Mouse (Mus musculus) layer of hippocampus, adult 8-10 months (tissue): ENCODE data around the gene Ldhal6b. TPM values are rescaled to one million over a fixed set of nuclear protein-coding genes. Genes with fewer than 3 reads are reported as not detected.
A peak's percentile ranks its signal among the peaks of the same experiment; 100 is the strongest.

Experiments
- DNase-seq, 2 experiments: peaks; one replicate each; pipeline ENCODE4 v3.0.0; 2022; ENCODE audit warnings: low spot score in 2 of 2
- total RNA-seq, 4 experiments: library from RNA; stranded (reverse); gene quantifications; 2 replicates each; pipeline ENCODE4 v1.2.4; 2022

Ldhal6b gene
- total RNA-seq, 4 experiments from 2014 or later: 1.5 to 2.0 (median 1.8) TPM

DNA sequence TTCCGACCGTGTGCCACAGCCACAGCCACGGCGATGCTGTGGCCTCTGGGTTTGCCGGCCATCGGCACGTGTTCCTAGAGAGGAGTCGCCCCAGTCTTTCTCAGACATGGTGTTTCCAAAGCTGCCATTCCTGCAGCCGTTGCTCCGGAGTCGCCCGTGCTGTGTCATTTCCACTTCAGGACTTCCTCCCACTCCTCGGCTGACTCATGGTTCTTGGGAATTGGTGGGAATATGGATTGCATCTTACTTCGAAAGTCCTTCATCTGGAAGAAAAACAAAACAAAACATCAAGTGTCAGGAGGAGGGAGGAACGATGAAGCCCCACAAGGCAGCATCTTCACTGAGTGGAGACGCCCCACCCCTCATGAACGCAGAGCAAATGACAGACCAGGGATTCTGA lies 7.4 kb downstream of the Ldhal6b start:
- no peak for DNase-seq

DNA sequence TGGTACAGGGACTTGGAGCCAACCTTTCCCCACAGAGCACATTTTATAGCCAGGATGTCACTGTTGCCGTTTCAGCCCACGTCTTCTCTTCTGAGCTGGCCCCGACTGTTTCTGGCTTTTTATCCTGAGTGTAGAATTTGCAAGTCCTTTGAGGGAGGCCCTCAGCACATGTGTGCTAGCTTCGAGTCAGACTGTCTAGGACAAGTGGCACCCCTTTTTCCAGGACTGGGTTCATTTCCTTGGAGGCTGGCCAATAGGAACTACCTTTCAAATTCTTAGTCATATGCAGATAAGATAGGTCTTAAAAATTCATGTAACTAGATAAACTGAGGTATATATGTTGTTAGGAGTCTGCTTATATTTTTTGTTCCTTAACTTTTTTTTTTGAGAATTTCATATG lies 8.2 kb downstream of the Ldhal6b start:
- DNase-seq: no peak

DNA sequence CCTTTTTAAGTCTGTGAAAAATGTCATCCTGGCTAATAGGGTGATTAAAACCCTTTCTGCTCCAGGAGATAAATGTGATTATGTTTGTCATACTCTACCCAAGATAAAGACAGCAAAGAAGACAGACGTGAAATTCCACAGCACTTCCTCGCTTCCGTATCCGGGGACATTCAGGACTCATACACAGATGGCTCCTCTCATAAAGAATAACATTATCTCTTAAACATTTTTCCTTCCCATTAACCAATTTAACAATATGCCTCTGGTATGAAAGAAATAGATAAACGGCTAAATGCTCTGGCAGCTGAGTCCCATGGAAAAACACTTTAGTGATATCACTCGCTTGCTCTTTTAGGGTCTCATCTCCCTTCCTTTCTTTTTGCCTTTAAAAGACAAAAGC lies 11.5 kb downstream of the Ldhal6b start:
- no peak for DNase-seq

DNA sequence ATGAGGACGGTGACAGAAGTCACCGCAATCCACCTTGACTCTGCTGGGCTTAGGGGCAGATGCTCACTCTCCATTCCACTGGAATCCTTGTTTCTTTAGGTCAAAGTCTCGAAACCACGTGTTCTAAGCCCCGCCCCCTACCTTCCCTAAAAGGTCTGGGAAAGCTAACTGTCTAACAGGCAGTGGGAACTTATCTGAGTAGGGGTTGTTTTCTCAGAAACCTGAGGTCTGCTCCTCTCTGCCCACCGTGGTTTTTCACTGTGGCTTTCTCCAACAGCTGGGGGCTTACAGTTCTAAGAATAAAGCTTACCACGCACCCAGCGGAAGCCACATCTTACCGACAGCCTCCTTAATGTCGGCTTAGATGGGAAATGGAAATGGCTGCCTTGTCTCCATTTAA lies 12.0 kb downstream of the Ldhal6b start:
- DNase-seq: no peak

DNA sequence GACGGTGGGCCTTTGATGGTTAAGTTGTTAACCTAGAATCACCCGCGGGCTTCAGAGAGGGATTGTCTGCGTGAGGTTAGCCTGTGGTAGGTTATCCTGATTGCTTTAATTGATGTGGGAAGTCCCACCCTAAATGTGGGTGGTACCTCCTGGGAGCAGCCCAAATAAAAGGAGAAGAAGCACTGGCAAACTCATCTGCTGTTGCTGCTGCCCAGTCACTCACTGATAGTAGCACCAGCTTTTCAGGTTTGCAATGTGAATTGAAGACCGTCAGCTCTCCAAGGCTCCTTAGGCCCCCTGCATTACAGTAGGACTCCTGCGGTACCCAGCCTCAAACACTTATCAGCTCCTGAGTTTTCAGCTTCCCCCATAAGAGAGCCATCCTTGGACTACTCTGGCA lies 14.7 kb downstream of the Ldhal6b start:
- no peak for DNase-seq

DNA sequence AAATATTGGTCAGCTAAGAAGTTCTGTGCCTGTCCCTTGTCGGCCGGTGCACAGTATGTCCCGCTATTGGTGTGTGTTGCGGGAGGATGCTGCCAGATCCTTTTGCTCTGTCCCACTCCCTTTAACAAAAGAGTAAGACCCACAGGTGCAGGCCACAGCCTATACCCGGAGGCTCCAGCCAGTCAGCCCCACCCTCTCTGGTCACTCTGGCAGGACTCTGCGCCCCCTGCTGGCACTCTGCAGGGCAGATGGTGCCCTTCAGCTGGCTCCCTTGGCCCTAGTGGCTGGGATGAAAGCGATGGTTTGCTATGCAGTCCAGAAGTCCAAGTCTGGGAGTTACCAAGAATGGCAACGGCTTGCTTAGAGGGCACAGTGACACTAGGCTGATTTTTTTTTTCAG lies 15.9 kb downstream of the Ldhal6b start:
- DNase-seq: peak; percentile 62 to 66

DNA sequence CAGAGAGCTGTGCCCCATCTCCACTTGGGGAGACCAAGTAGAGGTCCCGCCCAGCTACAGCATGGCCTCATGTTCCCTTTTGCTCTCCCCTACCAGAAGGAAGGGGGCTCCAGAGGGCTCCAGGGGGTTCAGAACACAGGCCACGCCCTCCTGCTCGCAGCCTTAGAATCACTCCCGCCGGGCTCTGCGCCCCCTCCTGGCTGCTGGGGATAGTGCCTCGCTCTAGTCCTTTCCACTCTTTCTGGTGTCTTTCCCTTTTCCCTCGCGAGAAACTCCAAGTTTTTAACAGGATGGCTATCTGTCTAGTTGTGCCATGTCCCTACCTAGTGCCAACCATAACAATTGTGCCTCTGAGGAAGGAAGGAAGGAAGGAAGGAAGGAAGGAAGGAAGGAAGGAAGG lies 16.5 kb downstream of the Ldhal6b start:
- peak in 1 of 2 experiments; percentile 55 for DNase-seq

DNA sequence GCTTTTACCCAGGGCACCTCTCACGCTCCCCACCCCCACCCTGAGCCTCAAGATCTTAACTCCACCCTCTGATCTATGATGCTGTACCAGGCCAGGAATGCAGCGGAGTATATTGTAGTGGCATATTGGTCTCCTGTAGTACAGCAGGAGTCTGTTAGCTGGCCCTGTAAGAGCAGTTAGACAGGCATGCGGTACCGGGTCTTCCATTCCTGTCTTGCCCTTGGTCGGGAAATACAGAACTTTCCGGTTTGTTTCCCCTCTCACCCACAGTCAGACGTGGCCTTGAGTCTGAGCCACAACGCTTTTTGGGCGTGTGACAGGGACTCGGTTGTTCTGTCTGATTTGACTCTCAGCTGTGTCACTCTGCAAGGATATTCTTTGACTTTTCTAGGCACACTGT lies 17.3 kb downstream of the Ldhal6b start:
- no peak for DNase-seq

DNA sequence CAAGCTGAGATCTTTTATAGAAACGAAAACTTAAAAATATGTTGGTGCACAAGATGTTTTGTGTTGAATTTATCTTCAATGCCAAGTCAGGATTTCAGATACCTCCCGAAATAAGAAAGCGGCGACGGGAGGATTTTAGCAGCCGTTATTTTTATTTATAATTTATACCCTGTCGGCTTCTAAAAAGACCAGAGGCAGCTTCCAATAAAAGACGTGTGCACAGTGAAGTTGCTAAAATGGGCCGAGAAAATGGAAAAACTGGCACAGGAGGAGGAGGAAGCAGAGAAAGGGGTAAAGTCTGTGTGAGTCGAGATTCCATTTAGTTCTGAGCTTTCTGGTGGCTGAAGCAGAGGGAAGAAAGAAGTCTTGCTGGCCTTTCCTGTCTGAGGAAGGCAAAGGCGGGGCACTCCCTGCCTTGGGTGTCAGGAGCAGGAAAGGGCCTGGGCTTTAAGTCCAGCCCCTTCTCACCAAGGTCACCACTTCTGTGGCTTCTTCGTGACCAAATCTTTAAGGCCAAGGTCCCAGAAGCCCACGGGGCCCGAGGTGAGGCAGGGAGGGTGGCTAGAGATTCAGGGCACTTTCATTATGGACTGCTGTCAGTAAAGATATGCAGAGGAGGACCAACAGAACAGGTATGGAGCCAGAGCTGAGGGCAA lies 18.0 kb downstream of the Ldhal6b start:
- no peak for DNase-seq

DNA sequence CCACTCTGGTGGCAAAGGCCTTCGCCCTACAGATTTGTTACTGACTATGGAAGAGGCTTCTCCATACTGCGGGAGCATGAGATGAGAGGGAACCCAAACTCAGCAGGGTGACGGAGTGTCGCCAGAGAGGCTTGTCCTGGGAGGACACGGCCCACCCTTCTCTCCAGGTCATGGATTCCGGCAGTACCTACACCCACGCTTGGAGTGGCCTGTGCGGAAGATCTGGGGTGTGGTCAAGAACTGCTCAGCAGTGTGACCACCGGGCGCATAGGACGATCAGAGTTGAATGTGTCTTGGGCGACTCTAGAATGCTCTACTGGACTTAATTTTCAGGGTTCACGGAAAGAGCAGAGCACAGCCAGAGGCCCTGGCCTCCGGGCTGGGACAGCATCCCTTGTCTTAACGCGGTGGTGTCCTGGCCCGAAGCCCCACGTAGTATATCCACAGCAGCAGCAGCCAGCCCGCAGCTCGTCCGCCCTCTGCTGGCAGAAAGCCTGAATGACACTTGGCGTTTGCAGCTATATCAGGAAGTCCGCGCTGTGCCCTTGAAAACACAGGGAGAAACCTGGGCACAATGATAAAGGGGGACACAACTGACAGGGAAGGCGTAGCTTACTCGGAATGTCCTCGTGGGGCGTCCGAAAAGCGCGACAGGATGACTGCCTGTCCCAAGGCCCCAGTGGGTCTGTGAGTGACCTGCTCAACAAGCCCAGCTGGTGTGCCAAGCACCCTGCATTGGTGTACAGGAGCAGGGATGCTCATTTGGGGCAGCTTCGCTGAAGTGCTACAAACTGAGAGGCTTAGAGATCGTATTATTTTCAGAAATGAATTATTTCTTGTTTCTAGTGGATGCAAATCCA lies 21.2 kb downstream of the Ldhal6b start:
- DNase-seq: peak; percentile 62 to 89

DNA sequence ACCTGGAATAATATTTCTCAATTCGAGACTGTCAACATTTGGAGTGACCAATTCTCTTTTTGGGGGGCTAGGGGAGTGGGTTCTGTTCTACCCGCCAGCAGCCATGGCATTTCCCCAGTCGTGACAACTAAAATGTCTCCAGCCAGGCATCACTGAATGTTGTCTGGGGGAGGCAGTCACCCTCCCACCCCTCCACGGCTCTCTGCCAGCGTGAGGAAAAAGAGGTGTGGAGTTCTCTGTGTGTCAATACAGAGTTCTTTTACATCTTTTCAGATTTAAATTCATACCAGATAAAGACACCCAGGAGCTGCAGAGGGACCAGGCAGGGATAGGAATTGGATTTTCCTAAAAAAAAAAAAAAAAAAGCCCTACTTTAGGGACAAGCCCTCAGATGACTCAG lies 22.4 kb downstream of the Ldhal6b start:
- no peak for DNase-seq

DNA sequence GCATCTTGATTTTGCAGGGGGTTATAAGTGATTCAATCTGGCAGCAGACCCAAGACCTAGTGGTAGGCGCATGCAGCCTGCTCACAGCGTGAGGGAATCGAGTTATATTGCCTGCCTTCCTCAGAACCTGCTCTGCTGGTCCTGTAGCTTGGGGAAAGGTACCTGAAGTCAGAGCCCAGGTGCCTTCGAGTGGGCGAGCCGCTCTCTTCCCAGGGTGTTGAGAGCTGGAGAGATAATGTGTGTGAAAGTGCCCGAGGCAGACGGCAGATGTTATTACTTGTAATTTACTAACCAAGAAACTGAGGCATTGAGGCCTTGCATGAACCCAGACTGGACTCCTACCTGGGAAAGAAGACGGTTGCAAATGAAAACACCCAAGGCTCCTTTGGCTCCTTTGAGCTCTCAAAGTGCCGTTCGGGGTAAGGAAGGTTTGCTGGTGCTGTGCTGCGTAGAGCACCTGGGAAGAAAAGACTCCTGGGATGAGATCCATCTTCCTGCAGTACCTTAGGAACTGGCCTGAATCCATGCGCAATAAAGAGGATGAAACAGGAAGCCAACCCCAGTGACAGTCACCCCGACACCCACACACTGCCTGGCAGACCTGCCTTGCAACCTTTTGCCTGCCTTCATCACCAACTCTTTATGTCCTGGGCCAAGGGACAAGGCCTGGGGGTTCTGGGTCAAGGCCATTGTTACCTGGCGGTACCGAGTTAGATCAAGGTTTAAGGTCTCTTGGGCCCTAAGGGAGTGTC lies 22.9 kb downstream of the Ldhal6b start:
- no peak for DNase-seq

DNA sequence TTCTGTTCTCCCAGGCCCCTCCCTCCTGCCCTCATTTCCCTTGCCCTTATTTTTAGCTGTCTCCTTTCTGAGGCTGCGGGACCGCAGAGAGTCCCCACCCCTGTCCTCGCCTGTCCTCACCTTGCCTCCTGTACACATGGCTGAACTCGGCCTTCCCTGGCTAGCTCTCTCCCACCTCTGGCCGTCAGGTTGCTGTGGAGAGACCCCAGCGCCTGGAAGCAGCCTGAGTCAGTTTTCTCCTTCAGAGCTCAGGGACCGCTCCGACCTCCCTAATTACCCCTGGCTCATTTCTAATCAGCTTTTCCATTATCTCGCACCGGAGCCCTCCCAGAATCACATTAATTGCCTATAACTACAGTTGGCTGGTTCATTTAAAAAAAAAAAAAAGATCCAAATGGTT lies 27.9 kb downstream of the Ldhal6b start:
- DNase-seq: no peak

DNA sequence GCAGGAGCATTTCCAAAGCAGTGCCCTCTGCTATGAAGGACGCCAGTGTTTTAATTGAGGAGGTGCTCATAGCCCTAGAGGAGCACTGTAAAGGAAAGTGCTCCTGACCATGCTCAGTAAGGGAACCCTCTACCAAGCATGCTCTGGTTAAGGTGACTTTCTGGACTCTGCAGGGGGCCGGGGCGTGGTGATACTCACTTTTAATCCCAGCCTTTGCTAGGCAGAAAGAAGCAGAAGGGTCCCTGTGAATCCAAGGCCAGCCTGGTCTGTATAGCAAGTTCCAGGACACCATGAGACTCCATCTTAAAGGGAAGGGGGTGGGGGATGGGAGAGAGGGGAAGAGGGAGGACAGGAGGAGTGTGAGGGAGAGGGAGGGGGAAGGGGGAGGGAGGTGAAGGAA lies 30.2 kb downstream of the Ldhal6b start:
- no peak for DNase-seq

DNA sequence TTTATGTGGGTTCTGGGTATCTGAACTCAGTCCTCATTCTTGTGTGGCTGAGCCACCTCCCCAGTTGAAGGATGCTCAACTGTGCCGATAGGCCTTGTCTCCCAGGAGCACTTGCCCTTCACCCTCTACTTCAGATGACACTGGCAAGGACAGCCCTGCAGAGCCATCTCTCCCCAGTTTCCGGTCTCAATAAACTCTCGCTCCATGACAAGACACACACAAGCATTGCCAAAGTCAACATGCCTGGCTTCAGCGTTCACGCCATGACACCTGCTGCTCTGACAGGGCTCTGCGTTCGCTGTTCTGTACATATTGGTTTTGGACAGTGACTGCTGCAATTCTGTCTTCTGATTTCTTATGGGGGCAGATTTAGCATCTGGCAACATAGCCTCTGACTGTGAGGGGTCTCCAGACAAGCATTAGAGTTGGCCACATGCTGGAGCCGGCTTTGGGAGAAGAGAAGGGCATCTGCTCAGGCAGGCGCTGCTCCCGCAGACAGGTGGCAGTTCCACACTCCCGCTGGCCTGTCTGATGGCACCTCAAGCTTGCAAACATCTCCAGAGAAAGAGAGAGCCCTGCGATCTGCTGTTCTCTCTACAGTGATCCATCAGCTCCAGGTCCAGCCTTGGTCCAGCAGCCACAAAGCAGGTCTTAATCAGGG lies 31.6 kb downstream of the Ldhal6b start:
- no peak for DNase-seq

DNA sequence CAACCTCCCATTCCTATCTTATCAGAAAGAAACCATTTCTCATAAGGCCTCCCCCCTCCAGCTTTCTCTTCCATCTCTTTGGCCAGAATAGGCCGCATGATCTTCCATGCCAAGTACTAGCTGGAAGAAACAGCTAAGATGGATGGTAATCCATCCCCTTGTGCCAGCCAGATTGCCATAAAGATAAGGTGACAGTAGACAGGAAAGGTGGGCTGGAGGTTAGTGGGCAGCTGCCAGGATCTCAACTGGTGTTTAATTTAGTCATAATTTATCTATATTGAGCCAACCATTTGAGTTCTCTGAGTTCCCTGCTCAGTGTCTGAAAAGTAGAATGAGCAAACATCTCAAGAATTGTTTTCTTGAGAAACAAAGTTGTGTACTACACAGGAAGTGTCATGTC lies 32.9 kb downstream of the Ldhal6b start:
- DNase-seq: no peak

DNA sequence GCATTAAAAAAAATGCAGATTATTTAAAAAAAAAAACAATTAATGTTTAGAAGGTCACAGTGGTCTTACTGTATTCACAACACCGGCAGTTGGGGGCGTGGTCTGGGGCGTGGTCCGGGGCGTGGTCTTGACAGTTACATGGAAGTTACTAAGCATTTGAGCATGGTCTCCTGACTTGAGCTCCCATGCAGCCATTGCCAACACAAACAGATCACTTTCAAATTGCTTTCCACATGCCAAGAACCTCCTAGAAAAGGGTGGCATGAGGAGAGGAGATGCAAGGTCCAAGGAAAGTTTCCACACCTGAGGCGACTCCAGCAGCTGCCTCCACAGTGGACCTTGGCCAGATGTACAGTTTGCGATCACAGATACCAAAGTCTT lies 40.6 kb downstream of the Ldhal6b start:
- DNase-seq: no peak

DNA sequence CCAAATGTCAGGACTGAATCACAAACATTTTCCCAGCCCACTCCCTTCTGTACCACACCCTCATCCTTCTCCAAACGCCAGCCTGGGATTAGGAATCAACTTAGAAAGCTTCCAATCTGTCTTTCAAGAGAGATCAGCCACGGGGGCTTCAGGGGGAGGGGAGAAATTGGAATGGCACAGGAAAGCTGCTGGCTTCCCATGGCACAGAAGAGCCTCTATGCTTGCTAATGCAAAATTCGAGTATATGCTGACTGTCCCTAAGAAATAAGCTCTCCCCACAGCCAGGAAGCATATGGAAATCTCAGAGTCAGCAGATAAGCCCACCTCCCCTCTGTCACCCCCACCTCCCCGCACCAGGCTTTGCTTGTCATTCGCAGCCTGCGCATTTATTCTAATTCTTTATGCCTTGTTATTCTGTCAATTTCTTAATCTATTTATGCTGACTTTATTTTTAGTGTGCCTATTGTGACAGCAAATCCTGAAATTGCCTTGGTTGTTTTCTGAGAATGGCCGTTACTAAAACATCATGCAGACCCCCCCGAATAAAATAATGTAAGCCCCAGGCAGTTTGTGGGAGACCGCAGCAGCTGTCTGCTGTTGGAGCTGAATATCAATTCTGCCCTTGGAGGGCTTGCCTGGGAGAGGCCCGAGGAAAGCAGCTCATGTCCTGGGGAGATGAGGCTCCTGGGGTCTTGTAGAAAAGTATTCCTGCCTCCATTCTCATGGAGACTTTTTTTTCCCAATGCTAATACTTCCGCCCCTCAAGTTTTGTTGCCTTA lies 41.2 kb downstream of the Ldhal6b start:
- DNase-seq: peak; percentile 42 to 59

DNA sequence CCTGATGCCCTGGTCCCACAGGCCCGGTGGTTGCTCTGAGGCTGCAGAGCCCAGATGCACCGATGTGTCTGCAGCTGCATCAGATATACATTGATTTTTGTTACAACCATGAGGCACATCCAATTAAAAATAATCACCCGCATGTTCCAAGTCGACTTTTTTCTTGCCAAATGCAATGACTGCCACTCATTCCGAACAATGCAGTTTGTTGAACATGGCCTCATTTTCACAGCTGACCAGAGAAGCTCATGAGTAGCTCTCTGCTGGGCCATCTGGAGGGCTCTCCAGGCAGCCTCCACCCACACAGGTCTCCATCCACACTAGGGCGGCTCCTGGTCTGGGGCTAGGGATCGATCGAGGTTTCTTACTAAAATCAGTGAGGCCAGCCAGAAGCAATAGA lies 45.6 kb downstream of the Ldhal6b start:
- DNase-seq: no peak

DNA sequence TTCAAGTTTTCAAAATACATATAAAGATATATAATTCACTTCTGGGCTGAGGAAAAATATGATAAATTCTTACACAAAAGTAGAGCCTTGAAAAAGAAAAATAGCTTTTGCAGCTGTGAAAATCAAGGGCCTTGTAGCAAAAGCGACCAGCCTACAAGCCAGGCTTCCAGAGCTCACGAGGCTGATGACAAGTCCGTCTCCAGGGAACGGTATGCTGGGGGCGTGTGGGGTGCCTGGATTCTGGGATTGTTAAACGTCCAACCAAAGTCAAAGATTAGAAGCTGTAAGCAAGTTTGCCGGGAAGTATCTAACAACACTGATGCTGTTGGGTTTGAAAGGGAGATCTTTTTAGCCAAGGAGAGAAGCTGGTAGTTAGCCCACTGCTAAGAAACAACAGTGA lies 47.0 kb downstream of the Ldhal6b start:
- no peak for DNase-seq

DNA sequence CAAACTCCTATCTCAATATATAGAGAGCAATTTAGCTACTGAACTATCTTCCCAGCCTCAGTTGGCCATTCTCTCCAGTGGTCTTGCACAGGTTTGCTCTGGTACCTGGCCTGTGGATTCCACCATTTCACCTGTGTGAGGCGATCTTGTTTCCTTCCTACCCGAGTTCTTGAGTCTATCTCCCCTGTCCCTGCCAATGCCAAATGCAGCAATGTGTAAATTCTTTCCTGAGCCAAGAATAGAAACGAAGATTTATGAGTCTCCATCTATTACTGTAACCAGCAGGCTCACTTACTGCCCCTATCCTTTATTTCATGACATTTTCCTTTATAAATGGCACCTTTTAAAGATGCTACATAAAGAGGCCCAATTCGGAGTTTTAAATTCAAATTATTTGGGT lies 47.5 kb downstream of the Ldhal6b start:
- no peak for DNase-seq
